Mouse (Mus musculus) C2C12 (cell line): ENCODE data around the gene Arhgap32.

ENCODE experiments used
- CTCF ChIP-seq: IDR thresholded peaks from one replicate; pipeline ENCODE4 v1.5.1; 2011; ENCODE audit not compliant: control insufficient read depth, insufficient read depth, insufficient read length
- MAX ChIP-seq: IDR thresholded peaks from one replicate; pipeline ENCODE4 v1.6.1; 2011; ENCODE audit warnings: mild to moderate bottlenecking, control low read depth
- MYOD1 ChIP-seq: IDR thresholded peaks from one replicate; pipeline ENCODE4 v1.6.1; 2011; ENCODE audit warnings: low read depth; ENCODE audit not compliant: control insufficient read depth, insufficient read length
- MYOG ChIP-seq: IDR thresholded peaks from one replicate; pipeline ENCODE4 v1.6.1; 2011; ENCODE audit not compliant: control insufficient read depth, insufficient read length; ENCODE audit errors: extremely low read depth
- USF1 ChIP-seq: IDR thresholded peaks from one replicate; pipeline ENCODE4 v1.6.1; 2011; ENCODE audit warnings: low read depth, mild to moderate bottlenecking, control low read depth, moderate library complexity

DNA sequence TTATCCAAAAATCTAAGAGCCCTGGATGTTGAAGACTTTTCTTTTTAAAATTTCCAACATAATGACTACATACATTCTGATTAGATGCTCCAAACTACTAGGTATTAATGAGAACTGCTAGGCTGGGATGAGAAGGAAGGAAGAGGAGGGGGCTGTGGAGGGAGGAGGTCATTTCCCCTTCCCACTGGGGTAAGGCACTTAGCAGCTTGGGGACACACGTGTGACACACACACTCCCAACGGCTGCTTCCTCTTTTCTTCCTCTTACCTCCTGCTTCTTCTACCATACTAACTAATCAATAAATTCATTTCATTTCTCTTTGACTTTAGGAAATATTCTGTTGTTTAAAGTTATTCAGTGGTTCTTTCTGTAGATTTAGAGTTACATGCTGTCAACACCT is 65.2 kb downstream of the Arhgap32 start:
- no peak for TF ChIP-seq CTCF
- no peak for TF ChIP-seq USF1
- TF ChIP-seq MAX = no peak
- TF ChIP-seq MYOG = no peak
- TF ChIP-seq MYOD1 = no peak
